Mouse (Mus musculus) heart, embryonic 15.5 days (tissue): ENCODE data around the gene B3gat2. TPM values are rescaled to one million over a fixed set of nuclear protein-coding genes. Genes with fewer than 3 reads are reported as not detected.
A peak's percentile ranks its signal among the peaks of the same experiment; 100 is the strongest.

Experiments
- ATAC-seq: fragments of 200-750 bp; cut with Nextera tagmentation; replicated peaks from 2 replicates; pipeline ENCODE4 v1.8.0; 2017; ENCODE audit warnings: low read depth, moderate TSS enrichment; ENCODE audit not compliant: insufficient number of reproducible peaks, insufficient read depth, low FRiP score
- H3K27ac ChIP-seq: fragments of 300-500 bp; sonication (generic); 2 replicates; pipeline ENCODE4 v1.5.1; 2015; ENCODE audit warnings: mild to moderate bottlenecking, inconsistent platforms
- H3K27me3 ChIP-seq: fragments of 300-500 bp; sonication (generic); 2 replicates; pipeline ENCODE4 v1.6.1; 2015; ENCODE audit warnings: inconsistent platforms
- H3K36me3 ChIP-seq: fragments of 300-500 bp; sonication (generic); 2 replicates; pipeline ENCODE4 v1.6.1; 2015; ENCODE audit warnings: mild to moderate bottlenecking, inconsistent platforms
- H3K4me1 ChIP-seq: fragments of 300-500 bp; sonication (generic); replicated peaks from 2 replicates; pipeline ENCODE4 v1.6.1; 2015; ENCODE audit warnings: inconsistent platforms
- H3K4me2 ChIP-seq: fragments of 300-500 bp; sonication (generic); 2 replicates; pipeline ENCODE4 v1.6.1; 2015; ENCODE audit warnings: inconsistent platforms, mild to moderate bottlenecking, moderate library complexity
- H3K4me3 ChIP-seq: fragments of 300-500 bp; sonication (generic); 2 replicates; pipeline ENCODE4 v1.5.1; 2015; ENCODE audit warnings: mild to moderate bottlenecking, inconsistent platforms
- H3K9ac ChIP-seq: fragments of 300-500 bp; sonication (generic); 2 replicates; pipeline ENCODE4 v1.6.1; 2015; ENCODE audit warnings: mild to moderate bottlenecking, inconsistent platforms
- H3K9me3 ChIP-seq: fragments of 300-500 bp; sonication (generic); replicated peaks from 2 replicates; pipeline ENCODE4 v1.6.1; 2016; ENCODE audit warnings: inconsistent platforms
- WGBS: fragments of 180-500 bp; shearing (Covaris S2); methylation state at CpG from one replicate; pipeline ENCODE4 v1.1.7; 2015; ENCODE audit warnings: mixed read lengths; 5-methylcytosine and 5-hydroxymethylcytosine counted together
- polyA plus RNA-seq: library from polyadenylated mRNA; unstranded; fragments of >200 nt; fragmentation: Nextera tagmentation; extraction: Ambion mirVana; gene quantifications from 2 replicates; pipeline ENCODE4 v1.2.1, GENCODE M21; 2015

The B3gat2 gene
- polyA plus RNA-seq, 1 experiment from 2014 or later, result 0.29 TPM

DNA sequence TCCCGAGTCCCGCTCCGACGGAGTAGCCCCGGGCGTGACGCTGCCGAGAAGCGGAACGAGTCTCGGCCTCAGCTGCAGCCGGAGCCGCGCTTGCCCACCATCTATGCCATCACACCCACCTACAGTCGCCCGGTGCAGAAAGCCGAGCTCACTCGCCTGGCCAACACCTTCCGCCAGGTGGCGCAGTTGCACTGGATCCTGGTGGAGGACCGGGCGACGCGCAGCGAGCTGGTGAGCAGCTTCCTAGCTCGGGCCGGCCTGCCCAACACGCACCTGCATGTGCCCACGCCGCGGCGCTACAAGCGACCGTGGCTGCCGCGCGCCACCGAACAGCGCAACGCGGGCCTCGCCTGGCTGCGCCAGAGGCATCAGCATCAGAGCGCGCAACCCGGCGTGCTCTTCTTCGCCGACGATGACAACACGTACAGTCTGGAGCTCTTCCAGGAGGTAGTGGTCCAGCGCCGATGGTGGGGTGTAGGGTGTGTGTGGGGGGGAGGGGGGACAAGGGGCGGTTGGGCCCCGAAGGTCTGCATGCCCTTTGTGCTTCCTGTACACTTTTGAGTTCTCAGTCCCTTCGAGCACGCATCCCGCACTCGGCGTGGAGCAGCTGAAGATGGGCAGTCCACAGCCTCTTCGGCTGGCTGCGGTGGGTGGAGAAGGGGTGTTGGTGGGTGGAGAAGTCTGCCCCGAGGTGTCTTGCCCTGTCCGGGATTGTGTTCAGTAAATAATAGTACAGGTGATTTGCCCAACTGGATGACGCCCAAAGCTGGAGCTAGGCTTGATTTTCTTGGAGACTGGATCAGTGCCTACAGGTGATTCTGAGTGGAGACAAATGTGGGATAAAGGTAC, 1.5 kb downstream of the B3gat2 start:
- WGBS, result 3% methylated on average over 65 of the region's 65 CpGs
- Histone ChIP-seq H3K27ac (no peak overlapping the region), H3K9me3 (no peaks in the 10 kb centered on the region), H3K36me3 (no peaks in the 10 kb centered on the region), H3K27me3 (peaks cover 61% of the 10 kb centered on the region), H3K9ac (no peak overlapping the region), H3K4me3 (peak overlapping the region; percentile 61), H3K4me1 (peaks cover 22% of the 10 kb centered on the region), H3K4me2 (peak overlapping the region; percentile 97)
- peak; percentile 85 for ATAC-seq

- H3K9me3 ChIP-seq, result no peaks in the 10 kb centered on the region
- peaks cover 22% of the 10 kb centered on the region for H3K4me1 ChIP-seq
- H3K4me3 ChIP-seq, result no peak overlapping the region
- H3K27ac ChIP-seq, result no peak overlapping the region
- ATAC-seq, result no peak
- H3K9ac ChIP-seq, result no peak overlapping the region
- H3K4me2 ChIP-seq, result peak overlapping the region; percentile 97; the same call in 1 of the 2 replicates
- peaks cover 58% of the 10 kb centered on the region for H3K27me3 ChIP-seq
- 1% methylated on average over 7 of the region's 7 CpGs for WGBS
- H3K36me3 ChIP-seq, result no peaks in the 10 kb centered on the region
Observed at GRCm38 (mm10) chr1:23763726-23764125, 2.2 kb downstream of the B3gat2 start.

GRCm38 (mm10) chr1:23764710-23765109, 3.2 kb downstream of the B3gat2 start:
- Histone ChIP-seq H3K4me1 (peaks cover 22% of the 10 kb centered on the region), H3K27me3 (peaks cover 49% of the 10 kb centered on the region), H3K27ac (no peak overlapping the region), H3K4me2 (no peak overlapping the region), H3K4me3 (no peak overlapping the region), H3K9ac (no peak overlapping the region), H3K36me3 (no peaks in the 10 kb centered on the region), H3K9me3 (no peaks in the 10 kb centered on the region)
- no peak for ATAC-seq
- WGBS, result 64% methylated on average over 4 of the region's 4 CpGs

DNA sequence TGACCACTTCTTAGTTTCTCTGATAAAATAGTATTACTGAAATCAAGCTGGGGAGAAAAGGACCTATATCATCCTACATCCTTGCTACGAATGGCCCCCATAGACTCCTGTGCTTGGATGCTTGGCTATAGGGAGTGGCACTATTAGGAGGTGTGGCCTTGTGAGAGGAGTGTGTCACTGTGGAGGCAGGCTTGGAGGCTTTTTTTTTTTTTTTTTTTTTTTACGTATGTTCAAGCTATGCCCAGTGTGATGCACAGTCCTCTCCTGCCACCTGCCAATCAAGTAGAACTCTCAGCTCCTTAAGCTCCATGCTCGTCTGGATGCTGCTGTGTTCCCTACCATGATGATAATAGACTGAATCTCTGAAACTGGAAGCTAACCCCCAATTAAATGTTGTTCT, 11.5 kb downstream of the B3gat2 start:
- Histone ChIP-seq H3K4me1 (no peaks in the 10 kb centered on the region), H3K9me3 (no peaks in the 10 kb centered on the region), H3K27me3 (no peaks in the 10 kb centered on the region), H3K27ac (no peak overlapping the region), H3K9ac (no peak overlapping the region), H3K4me2 (no peak overlapping the region), H3K4me3 (no peak overlapping the region), H3K36me3 (no peaks in the 10 kb centered on the region)
- 64% methylated on average over 3 of the region's 3 CpGs for WGBS
- ATAC-seq, result no peak

DNA sequence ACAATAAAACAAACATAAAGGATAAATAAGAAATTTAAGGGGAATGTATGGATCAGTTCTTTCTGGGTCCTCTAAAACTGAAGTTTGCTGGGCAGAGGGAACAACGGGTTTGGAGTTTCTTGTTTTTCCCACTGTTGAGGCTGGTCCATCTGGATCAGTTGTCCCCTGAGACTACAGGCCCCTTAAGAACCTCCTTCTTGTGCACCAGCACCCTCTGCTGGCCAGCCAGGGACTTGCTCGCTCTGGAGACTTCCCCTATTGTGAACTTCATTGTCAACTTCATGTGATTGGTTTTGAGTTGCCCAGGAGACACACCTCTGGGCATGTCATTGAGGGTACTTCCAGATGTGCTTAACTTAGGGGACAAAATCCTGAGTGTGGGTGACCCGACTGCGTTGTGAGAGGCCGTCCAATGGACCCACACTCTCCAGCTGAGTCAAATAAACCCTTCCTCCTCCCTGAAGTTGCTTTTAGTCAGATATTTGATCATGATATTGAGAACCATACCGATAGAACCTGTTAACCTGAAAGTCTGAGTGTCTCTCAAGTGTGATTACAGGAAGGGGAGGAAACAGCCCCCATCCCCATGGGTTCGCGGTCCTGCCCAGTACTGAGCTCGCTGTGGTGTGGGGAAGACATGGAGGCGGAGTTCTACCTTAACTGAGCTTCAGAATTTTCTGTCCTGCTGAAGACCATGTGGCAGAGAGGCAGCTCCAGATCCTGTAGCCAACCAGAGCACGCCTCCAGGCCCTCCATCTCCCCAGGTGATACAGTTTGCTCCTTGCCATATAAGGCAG, 31.4 kb downstream of the B3gat2 start:
- Histone ChIP-seq H3K9ac (no peak overlapping the region), H3K27ac (no peak overlapping the region), H3K27me3 (0 out of 2 replicates have a peak, but pooled peaks cover 4% of the 10 kb centered on the region), H3K36me3 (no peaks in the 10 kb centered on the region), H3K9me3 (no peaks in the 10 kb centered on the region), H3K4me1 (no peaks in the 10 kb centered on the region), H3K4me2 (no peak overlapping the region), H3K4me3 (no peak overlapping the region)
- ATAC-seq, result no peak
- 46% methylated on average over 11 of the region's 11 CpGs for WGBS

GRCm38 (mm10) chr1:23798306-23798705, 36.8 kb downstream of the B3gat2 start:
- no peak overlapping the region for H3K9ac ChIP-seq
- H3K27ac ChIP-seq, result no peak overlapping the region
- no peaks in the 10 kb centered on the region for H3K9me3 ChIP-seq
- 0 out of 2 replicates have a peak, but pooled peaks cover 4% of the 10 kb centered on the region for H3K27me3 ChIP-seq
- WGBS, result 85% methylated on average over 9 of the region's 9 CpGs
- H3K4me2 ChIP-seq, result no peak overlapping the region
- no peaks in the 10 kb centered on the region for H3K36me3 ChIP-seq
- H3K4me1 ChIP-seq, result no peaks in the 10 kb centered on the region
- no peak for ATAC-seq
- H3K4me3 ChIP-seq, result no peak overlapping the region

DNA sequence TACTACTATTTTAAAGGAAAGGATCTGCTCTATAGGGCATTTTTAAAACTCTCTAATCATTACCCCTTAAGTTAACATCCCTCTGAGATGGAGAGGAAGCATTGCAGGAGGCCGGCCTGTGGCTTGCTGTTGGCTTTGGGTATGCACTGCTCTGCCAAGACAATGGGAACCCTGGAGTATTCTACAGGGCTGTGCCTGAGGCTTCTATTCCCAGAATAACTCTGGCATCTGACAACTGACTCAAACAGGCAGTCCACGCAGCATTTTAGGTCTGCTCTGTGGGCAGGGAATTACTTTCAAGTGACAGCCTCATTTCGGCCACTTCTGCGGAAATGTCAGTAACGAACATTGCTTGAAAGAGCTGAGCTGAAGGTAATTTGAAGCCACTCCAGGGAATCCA, 60.1 kb downstream of the B3gat2 start:
- Histone ChIP-seq H3K9ac (no peak overlapping the region), H3K4me3 (no peak overlapping the region), H3K27me3 (no peaks in the 10 kb centered on the region), H3K9me3 (no peaks in the 10 kb centered on the region), H3K4me1 (no peaks in the 10 kb centered on the region), H3K36me3 (no peaks in the 10 kb centered on the region), H3K4me2 (no peak overlapping the region), H3K27ac (no peak overlapping the region)
- ATAC-seq, result no peak
- 65% methylated on average over 5 of the region's 5 CpGs for WGBS

DNA sequence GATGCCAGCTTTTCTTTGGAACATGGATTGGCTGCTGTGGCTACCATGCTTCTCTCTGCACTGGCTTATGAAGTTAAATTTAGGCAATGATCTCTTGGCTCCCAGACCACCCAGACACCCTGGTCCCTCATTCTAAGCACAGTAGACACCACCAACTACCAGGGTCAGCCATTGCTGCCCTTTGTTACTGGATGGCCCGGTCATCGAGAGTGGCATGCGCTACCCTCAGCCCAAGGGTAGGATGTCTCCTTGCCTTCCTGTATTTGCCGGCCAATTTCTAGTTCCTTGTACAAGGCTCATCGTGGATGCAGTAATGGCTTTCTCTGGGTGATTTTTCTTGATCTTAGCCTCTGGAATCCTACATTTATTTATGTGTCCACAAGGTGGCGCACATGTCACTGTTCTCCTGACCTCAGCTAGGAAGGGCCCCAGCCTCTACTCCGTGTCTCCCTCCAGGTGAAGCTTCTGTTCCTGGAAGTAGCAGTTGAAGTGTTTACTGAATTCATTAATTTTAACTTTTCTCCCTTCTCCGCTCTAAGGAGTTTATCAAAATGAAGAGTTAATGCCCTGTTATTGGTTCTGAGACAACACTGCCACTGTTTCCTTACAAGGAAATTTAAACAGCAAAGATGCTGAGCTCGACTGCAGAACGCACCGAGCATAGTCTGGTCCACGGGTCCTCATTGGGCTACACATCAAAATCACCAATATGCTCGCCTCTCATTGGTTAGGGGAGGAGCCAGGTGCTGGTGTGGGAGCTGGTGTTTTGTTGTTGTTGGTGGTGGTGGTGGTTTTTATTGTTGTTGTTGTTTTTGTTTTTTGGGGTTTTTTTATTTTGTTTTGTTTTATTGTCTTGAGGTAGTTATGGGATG, 65.6 kb downstream of the B3gat2 start:
- Histone ChIP-seq H3K4me1 (no peaks in the 10 kb centered on the region), H3K27ac (no peak overlapping the region), H3K9me3 (no peaks in the 10 kb centered on the region), H3K4me2 (no peak overlapping the region), H3K36me3 (no peaks in the 10 kb centered on the region), H3K9ac (no peak overlapping the region), H3K27me3 (no peaks in the 10 kb centered on the region), H3K4me3 (no peak overlapping the region)
- no peak; the same call in 1 of the 2 replicates for ATAC-seq
- 38% methylated on average over 13 of the region's 13 CpGs for WGBS

DNA sequence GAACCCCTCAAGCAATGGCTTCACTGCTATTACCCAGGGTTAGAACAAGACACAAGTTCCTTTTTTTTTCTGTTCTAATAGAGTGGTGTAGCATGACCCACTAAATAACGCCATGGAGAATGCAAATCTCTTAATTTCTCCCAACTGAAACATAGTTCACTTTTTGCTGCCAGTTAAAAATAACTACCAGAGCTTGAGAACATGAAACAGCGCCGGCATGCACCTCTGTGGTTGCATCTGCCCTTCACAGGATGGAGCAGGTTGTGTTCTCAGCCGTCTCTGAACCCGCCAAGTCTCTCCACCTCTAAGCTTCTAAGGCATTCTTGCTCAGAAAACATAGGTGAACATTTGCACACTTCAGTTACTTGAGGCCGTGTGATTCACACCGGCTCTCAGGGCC, 72.7 kb downstream of the B3gat2 start:
- no peak for ATAC-seq
- no peak overlapping the region for H3K27ac ChIP-seq
- H3K4me2 ChIP-seq, result no peak overlapping the region
- no peaks in the 10 kb centered on the region for H3K27me3 ChIP-seq
- 73% methylated on average over 7 of the region's 7 CpGs for WGBS
- H3K36me3 ChIP-seq, result no peaks in the 10 kb centered on the region
- H3K9ac ChIP-seq, result no peak overlapping the region
- no peaks in the 10 kb centered on the region for H3K4me1 ChIP-seq
- H3K4me3 ChIP-seq, result no peak overlapping the region
- H3K9me3 ChIP-seq, result no peaks in the 10 kb centered on the region

- Histone ChIP-seq H3K9ac (no peak overlapping the region), H3K27ac (no peak overlapping the region), H3K27me3 (no peaks in the 10 kb centered on the region), H3K4me3 (no peak overlapping the region), H3K4me1 (no peaks in the 10 kb centered on the region), H3K36me3 (no peaks in the 10 kb centered on the region), H3K9me3 (no peaks in the 10 kb centered on the region), H3K4me2 (no peak overlapping the region)
- no peak for ATAC-seq
- WGBS, result 78% methylated on average over 9 of the region's 9 CpGs
Observed at GRCm38 (mm10) chr1:23834819-23835218, 73.3 kb downstream of the B3gat2 start.

DNA sequence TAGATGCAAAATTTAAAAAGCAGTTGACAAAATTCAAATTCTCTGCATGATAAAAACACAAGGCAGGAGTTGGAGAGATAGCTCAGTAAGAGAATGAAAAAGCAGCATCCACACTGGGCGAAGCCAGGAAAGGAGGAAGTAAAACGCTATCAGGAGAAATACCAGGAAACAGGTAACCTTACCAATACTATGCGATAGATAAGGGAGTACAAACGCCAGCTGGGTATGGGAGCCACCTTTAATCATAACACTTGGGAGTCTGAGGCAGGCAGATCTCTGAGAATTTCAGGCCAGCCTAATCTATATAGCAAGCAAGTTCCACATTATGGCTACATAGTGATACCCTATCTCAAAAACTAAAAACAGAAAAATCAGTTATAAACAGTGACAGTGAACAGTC, 75.1 kb downstream of the B3gat2 start:
- Histone ChIP-seq H3K4me1 (no peaks in the 10 kb centered on the region), H3K9me3 (no peaks in the 10 kb centered on the region), H3K4me2 (no peak overlapping the region), H3K27me3 (no peaks in the 10 kb centered on the region), H3K36me3 (no peaks in the 10 kb centered on the region), H3K4me3 (no peak overlapping the region), H3K27ac (no peak overlapping the region), H3K9ac (no peak overlapping the region)
- 79% methylated on average over 4 of the region's 4 CpGs for WGBS
- ATAC-seq, result no peak
